Mouse (Mus musculus) hindbrain, embryonic 12.5 days (tissue): Measurements from ENCODE around the gene Rps6kc1. TPM values are rescaled to one million over a fixed set of nuclear protein-coding genes. Genes with fewer than 3 reads are reported as not detected.

Source experiments
- ATAC-seq: fragments of 200-750 bp; cut with Nextera tagmentation; 2 replicates; pipeline ENCODE4 v1.8.0; 2017; ENCODE audit warnings: moderate TSS enrichment; ENCODE audit not compliant: low FRiP score
- H3K27ac ChIP-seq: fragments of 300-500 bp; sonication (generic); 2 replicates; pipeline ENCODE4 v1.5.1; 2016; ENCODE audit warnings: mild to moderate bottlenecking
- H3K27me3 ChIP-seq: fragments of 300-500 bp; sonication (generic); 2 replicates; pipeline ENCODE4 v1.6.1; 2016; ENCODE audit warnings: mild to moderate bottlenecking
- H3K36me3 ChIP-seq: fragments of 300-500 bp; sonication (generic); 2 replicates; pipeline ENCODE4 v1.6.1; 2016; ENCODE audit warnings: mild to moderate bottlenecking
- H3K4me1 ChIP-seq: fragments of 300-500 bp; sonication (generic); 2 replicates; pipeline ENCODE4 v1.6.1; 2016
- H3K4me2 ChIP-seq: fragments of 300-500 bp; sonication (generic); replicated peaks from 2 replicates; pipeline ENCODE4 v1.6.1; 2016; ENCODE audit warnings: mild to moderate bottlenecking
- H3K4me3 ChIP-seq: fragments of 300-500 bp; sonication (generic); 2 replicates; pipeline ENCODE4 v1.5.1; 2016; ENCODE audit warnings: mild to moderate bottlenecking
- H3K9ac ChIP-seq: fragments of 300-500 bp; sonication (generic); 2 replicates; pipeline ENCODE4 v1.6.1; 2016; ENCODE audit warnings: mild to moderate bottlenecking, moderate library complexity
- H3K9me3 ChIP-seq: fragments of 300-500 bp; sonication (generic); replicated peaks from 2 replicates; pipeline ENCODE4 v1.6.1; 2016; ENCODE audit warnings: mild to moderate bottlenecking
- whole genome bisulfite sequencing: fragments of 180-500 bp; shearing (Covaris S2); methylation state at CpG from one replicate; pipeline ENCODE4 v1.1.7; 2016; 5-methylcytosine and 5-hydroxymethylcytosine counted together
- polyA plus RNA-seq: library from polyadenylated mRNA; unstranded; fragments of >200 nt; fragmentation: Nextera tagmentation; extraction: Ambion mirVana; gene quantifications from 2 replicates; pipeline ENCODE4 v1.2.1, GENCODE M21; 2016

The Rps6kc1 gene
- polyA plus RNA-seq, 1 experiment from 2014 or later = 23.9 TPM

DNA sequence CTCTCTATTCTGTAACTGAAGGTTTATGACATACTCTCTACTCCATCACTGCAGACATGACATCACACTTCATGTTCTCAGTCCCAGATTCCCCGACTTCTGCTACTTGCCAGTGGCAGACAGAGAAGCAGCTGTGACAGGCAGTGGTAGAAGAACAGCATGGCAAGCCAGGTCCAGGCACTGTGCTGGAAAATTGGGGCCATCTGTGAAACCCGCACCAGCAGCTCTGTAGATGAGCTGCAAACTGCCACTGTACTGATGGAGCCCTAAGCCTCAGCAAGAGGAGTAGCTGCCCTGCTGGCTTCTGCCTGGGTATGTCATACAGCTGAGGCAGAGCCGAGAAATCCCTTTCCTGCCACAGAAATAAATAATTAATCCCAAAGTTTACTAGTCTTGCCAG lies 236.1 kb downstream of the Rps6kc1 start:
- no peaks in the 10 kb centered on the region for H3K27me3 ChIP-seq
- no peak overlapping the region for H3K4me3 ChIP-seq
- ATAC-seq = no peak
- 85% methylated on average over 3 of the region's 3 CpGs for WGBS
- no peak overlapping the region for H3K4me2 ChIP-seq
- H3K9me3 ChIP-seq = no peaks in the 10 kb centered on the region
- H3K4me1 ChIP-seq = peaks cover 7% of the 10 kb centered on the region; the same call in 1 of the 2 replicates
- no peaks in the 10 kb centered on the region for H3K36me3 ChIP-seq
- no peak overlapping the region for H3K27ac ChIP-seq
- no peak overlapping the region for H3K9ac ChIP-seq

DNA sequence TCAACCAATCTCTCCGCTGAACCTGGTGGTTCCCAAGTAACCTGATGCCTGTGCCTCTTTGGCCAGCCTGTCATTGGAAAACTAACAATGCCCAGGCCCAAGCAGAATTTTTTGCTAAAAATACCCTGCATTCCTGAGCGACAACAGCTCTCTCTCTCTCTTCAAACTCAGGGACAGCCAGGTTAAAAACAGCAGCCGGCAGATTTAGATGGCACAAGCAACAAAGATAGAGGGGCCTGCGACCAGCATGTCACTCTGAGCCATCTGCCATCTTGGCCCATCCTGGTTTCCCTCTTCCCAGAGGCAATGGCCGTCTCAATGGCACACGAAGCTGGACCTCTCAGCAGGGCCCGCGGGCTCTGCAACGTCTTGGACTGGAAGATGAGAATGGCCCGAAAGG lies 242.5 kb downstream of the Rps6kc1 start:
- Histone ChIP-seq H3K36me3 (no peaks in the 10 kb centered on the region), H3K4me3 (no peak overlapping the region), H3K4me2 (no peak overlapping the region), H3K27ac (no peak overlapping the region), H3K4me1 (peaks cover 14% of the 10 kb centered on the region), H3K9me3 (no peaks in the 10 kb centered on the region), H3K27me3 (peaks cover 11% of the 10 kb centered on the region; the same call in 1 of the 2 replicates), H3K9ac (no peak overlapping the region)
- no peak for ATAC-seq
- 71% methylated on average over 10 of the region's 10 CpGs for WGBS

DNA sequence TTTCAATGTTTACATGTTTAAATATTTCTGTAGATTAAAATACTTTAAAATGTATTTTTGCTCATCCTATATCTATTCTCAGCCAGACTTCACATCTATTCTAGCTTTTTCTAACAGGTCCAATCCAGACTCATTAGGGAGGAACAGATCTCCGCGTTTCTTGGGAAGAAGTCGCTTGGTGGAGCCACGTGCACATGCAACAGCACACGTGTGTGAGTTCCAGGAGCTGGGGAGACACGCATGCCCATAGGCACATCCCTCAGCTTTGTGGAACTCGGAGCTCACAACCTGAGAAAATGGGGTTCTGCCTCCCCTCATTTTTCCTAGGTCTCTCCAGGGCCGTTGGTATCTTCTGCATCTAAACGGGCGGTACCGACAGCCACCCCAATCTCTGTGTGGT lies 243.7 kb downstream of the Rps6kc1 start:
- H3K4me3 ChIP-seq = no peak overlapping the region
- no peak overlapping the region for H3K27ac ChIP-seq
- ATAC-seq = no peak
- no peaks in the 10 kb centered on the region for H3K36me3 ChIP-seq
- peaks cover 14% of the 10 kb centered on the region; the same call in 1 of the 2 replicates for H3K27me3 ChIP-seq
- H3K4me1 ChIP-seq = peaks cover 14% of the 10 kb centered on the region
- no peaks in the 10 kb centered on the region for H3K9me3 ChIP-seq
- WGBS = 96% methylated on average over 11 of the region's 11 CpGs
- H3K9ac ChIP-seq = no peak overlapping the region
- no peak overlapping the region for H3K4me2 ChIP-seq

DNA sequence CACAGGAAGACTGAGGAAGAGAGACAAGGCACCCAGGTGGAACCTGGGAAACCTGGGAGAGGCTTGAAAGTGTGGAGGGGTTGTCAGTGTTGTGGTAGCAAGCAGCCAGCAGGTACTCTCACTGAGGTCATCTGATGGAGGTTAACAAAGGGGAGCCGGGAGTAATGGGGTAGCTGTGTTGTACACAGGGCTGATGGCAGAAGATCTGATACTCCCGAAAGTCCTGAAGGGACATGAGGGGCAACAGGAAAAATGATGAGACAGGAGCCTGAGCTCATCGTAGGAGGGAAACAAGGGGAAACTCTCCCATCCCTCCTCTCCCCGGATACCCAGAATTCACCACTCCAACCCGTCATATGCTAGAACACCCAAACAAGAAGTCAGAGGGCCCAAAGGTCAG lies 244.2 kb downstream of the Rps6kc1 start:
- H3K4me2 ChIP-seq = no peak overlapping the region
- no peak overlapping the region for H3K27ac ChIP-seq
- H3K27me3 ChIP-seq = peaks cover 14% of the 10 kb centered on the region; the same call in 1 of the 2 replicates
- H3K4me1 ChIP-seq = peaks cover 14% of the 10 kb centered on the region
- no peak overlapping the region for H3K4me3 ChIP-seq
- no peaks in the 10 kb centered on the region for H3K36me3 ChIP-seq
- no peak overlapping the region for H3K9ac ChIP-seq
- H3K9me3 ChIP-seq = no peaks in the 10 kb centered on the region
- WGBS = 83% methylated on average over 5 of the region's 5 CpGs
- ATAC-seq = no peak

DNA sequence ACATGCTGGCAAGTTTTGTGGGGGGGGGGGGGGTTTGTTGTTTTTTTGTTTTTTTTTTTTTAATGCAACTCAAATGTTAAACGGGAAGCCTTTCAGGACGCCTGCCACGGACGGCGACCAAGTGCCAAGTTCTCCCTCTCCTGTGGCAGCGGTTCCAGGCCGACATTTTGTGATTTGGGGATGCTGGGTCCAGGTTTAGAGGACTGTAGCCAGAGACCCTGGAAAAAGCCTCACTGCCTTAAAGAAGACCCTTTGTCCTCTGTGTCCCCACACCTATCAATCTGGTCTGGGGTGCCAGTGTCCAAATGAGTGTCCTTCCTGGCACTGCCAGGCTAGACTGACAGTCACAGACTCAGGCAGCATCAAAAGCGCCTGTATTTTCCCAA lies 246.1 kb downstream of the Rps6kc1 start:
- ATAC-seq = no peak
- Histone ChIP-seq H3K4me2 (no peak overlapping the region), H3K27ac (no peak overlapping the region), H3K9ac (no peak overlapping the region), H3K36me3 (no peaks in the 10 kb centered on the region), H3K9me3 (no peaks in the 10 kb centered on the region), H3K4me3 (no peak overlapping the region), H3K4me1 (peaks cover 21% of the 10 kb centered on the region), H3K27me3 (peaks cover 14% of the 10 kb centered on the region; the same call in 1 of the 2 replicates)
- WGBS = 73% methylated on average over 8 of the region's 8 CpGs

DNA sequence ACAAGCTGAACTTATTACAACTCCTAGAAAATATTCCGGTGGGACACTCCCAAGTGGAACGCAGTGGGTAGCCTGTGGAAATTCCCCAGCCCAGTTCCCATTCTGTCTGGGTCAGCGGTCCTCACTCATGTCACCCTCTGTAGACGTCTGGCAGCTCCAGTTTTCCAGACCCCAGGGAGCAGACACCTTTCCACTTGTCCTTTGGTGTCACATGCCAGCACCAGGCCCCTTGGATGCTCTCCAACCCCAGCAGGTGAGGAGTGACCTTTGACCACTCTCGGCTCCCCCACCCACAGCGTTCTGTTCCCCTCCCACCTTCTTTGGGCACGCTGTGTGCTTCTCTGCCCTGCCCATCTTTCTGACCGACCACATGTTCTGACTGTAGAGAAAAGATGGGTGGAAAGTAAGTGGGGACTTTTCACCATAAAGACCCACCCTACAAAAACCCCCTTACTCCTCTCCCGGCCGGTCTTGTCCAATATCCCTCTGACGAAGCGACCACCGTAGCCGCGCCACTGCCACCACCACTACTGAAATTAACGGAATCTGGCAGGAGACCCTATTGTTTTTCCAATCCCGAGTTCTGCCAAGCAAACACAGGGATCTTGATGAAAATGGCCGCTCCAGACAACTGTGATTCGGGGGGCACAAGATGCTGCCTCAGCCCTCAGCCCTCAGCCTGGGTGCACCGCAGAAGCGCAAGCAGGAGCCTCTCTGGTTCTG lies 246.6 kb downstream of the Rps6kc1 start:
- 77% methylated on average over 21 of the region's 21 CpGs for WGBS
- Histone ChIP-seq H3K4me3 (no peak overlapping the region), H3K27me3 (peaks cover 14% of the 10 kb centered on the region; the same call in 1 of the 2 replicates), H3K36me3 (no peaks in the 10 kb centered on the region), H3K4me2 (no peak overlapping the region), H3K9me3 (no peaks in the 10 kb centered on the region), H3K4me1 (peaks cover 25% of the 10 kb centered on the region), H3K9ac (no peak overlapping the region), H3K27ac (no peak overlapping the region)
- ATAC-seq = no peak

DNA sequence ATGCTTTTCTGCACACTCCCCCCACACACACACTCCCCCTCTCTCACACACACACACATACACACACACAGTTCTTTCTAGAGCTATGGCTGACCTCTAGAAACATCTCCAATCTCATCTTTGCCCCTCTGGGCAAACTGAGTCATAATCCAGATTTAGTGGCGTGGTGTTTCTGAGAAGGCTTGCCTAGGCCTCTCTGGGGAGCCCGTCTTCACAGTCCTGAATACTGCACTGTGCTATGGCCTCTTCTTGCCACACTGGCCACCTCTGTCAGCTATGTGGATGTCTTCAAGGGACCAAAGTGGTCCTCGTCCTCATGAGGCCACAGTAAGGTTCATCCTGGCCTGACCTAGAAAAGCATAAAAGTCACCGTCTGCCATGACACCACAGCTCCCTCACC lies 247.6 kb downstream of the Rps6kc1 start:
- Histone ChIP-seq H3K9me3 (no peaks in the 10 kb centered on the region), H3K36me3 (no peaks in the 10 kb centered on the region), H3K4me3 (no peak overlapping the region), H3K9ac (no peak overlapping the region), H3K27ac (no peak overlapping the region), H3K4me1 (peaks cover 27% of the 10 kb centered on the region), H3K27me3 (peaks cover 14% of the 10 kb centered on the region; the same call in 1 of the 2 replicates), H3K4me2 (no peak overlapping the region)
- no peak for ATAC-seq
- WGBS = 86% methylated on average over 4 of the region's 4 CpGs

DNA sequence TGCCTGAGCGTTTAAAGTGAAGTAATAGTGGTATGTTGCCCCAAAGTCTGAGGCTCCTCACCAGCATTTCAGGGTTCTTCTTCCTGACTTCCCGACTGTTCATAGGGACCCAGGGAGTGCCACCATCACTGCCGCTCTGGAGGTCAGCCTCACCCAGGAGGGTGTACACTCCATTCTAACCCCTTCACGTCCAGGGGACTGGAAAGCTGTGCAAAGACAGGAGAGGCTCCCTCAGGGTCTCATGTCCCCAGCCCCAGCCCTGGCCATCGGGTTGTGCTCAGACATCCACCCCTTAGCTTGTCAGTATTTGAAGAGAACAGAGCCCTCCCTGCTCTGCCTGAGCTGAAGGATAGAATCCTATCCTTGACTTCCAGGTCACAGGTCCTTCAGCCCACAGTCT lies 248.8 kb downstream of the Rps6kc1 start:
- Histone ChIP-seq H3K4me1 (peaks cover 27% of the 10 kb centered on the region), H3K27ac (no peak overlapping the region), H3K36me3 (no peaks in the 10 kb centered on the region), H3K4me3 (no peak overlapping the region), H3K4me2 (no peak overlapping the region), H3K9ac (no peak overlapping the region), H3K27me3 (peaks cover 7% of the 10 kb centered on the region; the same call in 1 of the 2 replicates), H3K9me3 (no peaks in the 10 kb centered on the region)
- WGBS = 70% methylated on average over 5 of the region's 5 CpGs
- no peak for ATAC-seq

DNA sequence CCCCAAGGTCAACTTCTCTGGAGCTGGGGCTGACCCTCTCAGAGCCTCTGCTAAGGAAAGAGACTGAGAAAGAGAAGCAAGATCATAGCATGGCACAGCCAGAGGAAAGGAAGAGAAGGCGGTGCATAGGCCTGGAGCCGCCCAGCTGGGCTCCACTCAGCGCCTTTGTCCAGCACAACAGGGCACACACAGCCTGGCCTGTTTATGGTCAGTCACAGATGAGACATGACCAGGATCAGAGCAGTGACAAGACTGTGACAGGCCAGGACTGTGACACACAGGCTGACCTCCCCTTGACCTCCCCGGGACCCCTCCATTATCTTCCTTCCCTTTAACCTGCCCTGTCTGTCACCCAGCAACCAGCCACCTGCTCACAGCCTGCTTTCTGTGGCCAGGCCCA lies 249.8 kb downstream of the Rps6kc1 start:
- ATAC-seq = peak; percentile 33; the same call in 1 of the 2 replicates
- H3K9ac ChIP-seq = no peak overlapping the region
- WGBS = 34% methylated on average over 4 of the region's 4 CpGs

DNA sequence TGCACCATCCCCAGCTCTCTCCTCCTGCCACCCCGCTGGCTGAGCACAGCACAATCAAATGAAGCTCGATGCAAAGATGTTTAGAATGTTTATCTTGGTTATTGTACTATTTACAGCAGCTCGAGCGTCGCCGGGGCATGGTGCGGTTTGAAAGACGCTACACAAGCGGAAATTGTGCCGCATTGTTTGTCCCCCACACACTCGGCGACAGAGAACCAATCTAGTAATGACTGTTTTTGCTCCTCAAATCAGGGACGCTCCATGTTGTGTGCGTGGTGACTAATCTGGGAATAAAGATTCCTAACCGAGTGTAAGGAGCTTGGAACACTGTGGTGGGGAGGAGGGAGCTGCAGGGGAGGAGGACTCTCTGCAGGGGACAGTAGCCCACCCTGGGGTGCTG lies 250.3 kb downstream of the Rps6kc1 start:
- H3K4me3 ChIP-seq = no peak overlapping the region
- peaks cover 7% of the 10 kb centered on the region; the same call in 1 of the 2 replicates for H3K27me3 ChIP-seq
- no peak overlapping the region for H3K4me2 ChIP-seq
- H3K9me3 ChIP-seq = no peaks in the 10 kb centered on the region
- peaks cover 27% of the 10 kb centered on the region for H3K4me1 ChIP-seq
- WGBS = 43% methylated on average over 15 of the region's 15 CpGs
- H3K9ac ChIP-seq = no peak overlapping the region
- no peaks in the 10 kb centered on the region for H3K36me3 ChIP-seq
- no peak overlapping the region for H3K27ac ChIP-seq
- ATAC-seq = no peak

More for the DNA sequence above, 249.8 kb downstream of the Rps6kc1 start:
- Histone ChIP-seq H3K4me2 (no peak overlapping the region), H3K27me3 (peaks cover 7% of the 10 kb centered on the region; the same call in 1 of the 2 replicates), H3K4me3 (no peak overlapping the region), H3K27ac (no peak overlapping the region), H3K4me1 (peaks cover 27% of the 10 kb centered on the region), H3K36me3 (no peaks in the 10 kb centered on the region), H3K9me3 (no peaks in the 10 kb centered on the region)

DNA sequence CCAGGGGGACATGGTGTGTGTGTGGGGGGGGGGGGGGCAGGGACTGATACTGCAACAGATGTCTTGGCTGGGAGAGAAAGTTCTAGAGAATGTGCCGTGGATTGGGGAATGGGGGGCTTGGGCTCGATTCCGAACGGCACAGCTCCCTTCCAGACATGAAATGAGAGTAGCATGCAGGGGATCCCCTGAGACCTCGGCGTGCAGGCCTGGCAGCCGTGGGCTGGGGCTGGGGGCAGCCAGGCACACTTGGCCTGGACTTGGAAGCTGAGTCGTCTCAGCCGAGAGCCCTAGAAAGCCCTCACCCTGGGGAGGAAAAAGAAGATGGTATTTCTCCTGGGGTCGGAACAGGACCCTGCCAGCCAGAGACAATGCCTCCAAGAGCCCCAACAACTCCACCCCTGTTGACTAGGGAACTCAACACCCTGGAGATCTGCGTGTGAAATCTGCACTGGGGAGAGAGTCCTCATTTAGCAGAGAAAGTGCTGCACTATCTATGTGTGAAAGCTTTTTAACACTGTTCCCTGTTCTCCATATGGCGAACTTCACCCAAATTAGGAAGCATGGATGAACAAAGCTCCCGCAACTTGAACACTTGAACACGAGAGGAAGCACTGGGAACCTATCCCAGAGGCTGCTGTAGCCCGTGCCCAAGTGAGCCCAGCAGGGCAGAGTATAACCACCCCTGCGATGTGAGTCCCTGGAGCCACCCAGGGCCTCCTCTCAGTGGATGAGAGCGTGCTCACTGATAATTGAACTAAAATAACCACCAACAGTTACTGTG lies 251.7 kb downstream of the Rps6kc1 start:
- no peak overlapping the region for H3K4me3 ChIP-seq
- no peak for ATAC-seq
- no peaks in the 10 kb centered on the region for H3K36me3 ChIP-seq
- WGBS = 72% methylated on average over 17 of the region's 17 CpGs
- H3K27me3 ChIP-seq = peaks cover 7% of the 10 kb centered on the region; the same call in 1 of the 2 replicates
- no peak overlapping the region for H3K4me2 ChIP-seq
- H3K9me3 ChIP-seq = no peaks in the 10 kb centered on the region
- H3K9ac ChIP-seq = no peak overlapping the region
- no peak overlapping the region for H3K27ac ChIP-seq
- peaks cover 21% of the 10 kb centered on the region for H3K4me1 ChIP-seq

DNA sequence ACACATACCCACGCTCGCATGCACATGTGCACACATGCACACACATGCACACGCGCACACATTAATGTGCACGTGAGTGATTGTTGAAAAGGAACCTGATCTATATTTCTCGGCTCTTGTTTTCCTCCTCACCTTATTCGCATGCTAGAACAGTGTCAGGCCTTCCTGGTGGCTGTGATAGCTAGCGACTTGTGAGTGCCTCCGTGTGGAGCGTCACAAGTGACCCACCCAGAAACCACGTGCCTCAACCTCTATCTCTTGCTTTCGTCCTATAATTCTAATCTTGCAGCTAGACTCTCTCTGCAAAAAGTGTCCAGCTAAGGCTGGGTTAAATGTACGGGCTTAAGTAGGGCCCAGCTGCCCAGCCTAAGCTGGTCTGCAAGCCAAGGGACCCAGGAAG lies 253.3 kb downstream of the Rps6kc1 start:
- Histone ChIP-seq H3K4me2 (no peak overlapping the region), H3K27ac (no peak overlapping the region), H3K4me3 (no peak overlapping the region), H3K9ac (no peak overlapping the region), H3K9me3 (no peaks in the 10 kb centered on the region), H3K4me1 (peaks cover 26% of the 10 kb centered on the region), H3K27me3 (no peaks in the 10 kb centered on the region), H3K36me3 (no peaks in the 10 kb centered on the region)
- no peak for ATAC-seq
- WGBS = 94% methylated on average over 13 of the region's 13 CpGs
